Mouse (Mus musculus): ENCODE data around the gene Ccr9. TPM values are rescaled to one million over a fixed set of nuclear protein-coding genes. Genes with fewer than 3 reads are reported as not detected.

The Ccr9 gene
- total and polyA plus RNA-seq, 3 experiments, result 0.04 to 0.09 TPM; not detected in 1

DNA sequence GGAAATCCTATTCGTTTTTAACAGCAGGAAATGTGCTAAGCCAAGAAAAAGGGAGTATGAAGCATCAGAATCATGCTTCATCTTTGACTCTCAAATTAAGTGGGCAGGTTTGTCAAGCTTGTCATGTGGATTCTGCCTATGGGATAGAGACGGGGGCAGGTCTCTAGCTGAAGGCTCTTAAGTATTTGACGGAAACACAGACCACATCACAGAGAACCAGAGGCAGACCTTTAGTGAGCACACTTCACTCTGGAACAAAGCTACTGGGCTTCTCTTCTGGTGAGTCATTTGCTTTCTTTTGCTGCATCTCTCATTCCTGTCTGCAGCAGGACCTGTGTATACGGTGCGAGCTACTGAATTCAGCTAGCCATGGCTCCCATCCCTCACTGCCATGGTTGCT is 128.0 kb downstream of the Ccr9 start, which contains the start of gene Cxcr6:
Gene Cxcr6, plus strand, starts transcription at position 209 of the 400 bp plus-strand sequence.
- Histone ChIP-seq H3K4me3 (replicated peaks in 1 of 3; ENCODE audit: low read depth in 2 of 3, low read length in 2 of 3, poor library complexity in 1 of 3) (no peak within 1 kb of the TSS), H3K9ac (ENCODE audit: insufficient read depth, low read depth) (no peak within 1 kb of the TSS), H3K79me2 (replicated peaks; ENCODE audit: control insufficient read depth, extremely low read depth, insufficient read depth, poor library complexity, severe bottlenecking) (no peaks in the 10 kb centered on the region), H3K27me3 (replicated peaks) (no peaks in the 10 kb centered on the region), H3K4me2 (ENCODE audit: insufficient read depth, low read depth, poor library complexity, severe bottlenecking) (no peak within 1 kb of the TSS), H3K4me1 (ENCODE audit: control insufficient read depth in 1 of 2, insufficient read depth in 2 of 2) (peaks cover 0 to 9% of the 10 kb centered on the region in 2 experiments; a peak in 1 of 4 replicates), H3K27ac (ENCODE audit: insufficient read depth, low read depth) (no peak within 1 kb of the TSS), H3K9me3 (replicated peaks; ENCODE audit: low read length) (no peaks in the 10 kb centered on the region), H3K36me3 (replicated peaks in 1 of 2; ENCODE audit: control insufficient read depth in 1 of 2, insufficient read depth in 1 of 2, low read length in 1 of 2) (peaks cover 61 to 86% of the 10 kb centered on the region in 2 experiments)
- no peak for TF ChIP-seq ELF1 (IDR thresholded peaks at IDR 0.05; ENCODE audit: low read depth, low read length)
- no peak for TF ChIP-seq MXI1 (IDR thresholded peaks at IDR 0.05; ENCODE audit: low read depth, low read length)
- TF ChIP-seq TBP (conservative IDR thresholded peaks at IDR 0.05; ENCODE audit: low read depth, low read length), result no peak
- TF ChIP-seq POLR2A (IDR thresholded peaks at IDR 0.05; ENCODE audit: low read depth, low read length), result no peak
- in situ Hi-C loops (cut with MboI; ENCODE audit: low pct_ligation_motif_present, low pct_unique_long_range_greater_than_20kb, low sequenced_read_pairs), result no loop called here
- DNase-seq (ENCODE audit: extremely low read depth), result peak; percentile 13
- dilution Hi-C loops (cut with MboI; ENCODE audit: extremely low pct_ligation_motif_present, extremely low pct_unique_long_range_greater_than_20kb, low sequenced_read_pairs), result no loop called here

DNA sequence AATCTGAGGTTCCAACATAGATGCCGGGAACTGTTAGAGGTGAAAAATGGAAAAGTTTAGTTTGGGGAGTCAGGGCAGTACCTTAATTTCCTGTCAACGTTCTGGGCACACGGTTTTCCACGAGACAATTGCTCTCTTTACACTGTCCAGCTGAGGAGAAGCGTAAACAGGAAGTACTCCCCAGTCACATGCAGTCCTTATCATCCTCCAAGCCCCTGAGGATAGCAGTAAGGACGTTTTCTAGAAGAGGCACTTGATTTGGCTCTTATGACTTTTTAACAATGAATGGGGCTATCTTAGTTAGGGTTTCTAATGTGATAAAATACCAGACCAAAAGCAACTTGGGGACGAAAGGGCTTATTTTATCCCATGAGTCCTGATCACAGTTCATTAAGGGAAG is 130.3 kb downstream of the Ccr9 start:
- Histone ChIP-seq H3K27ac (ENCODE audit: insufficient read depth, low read depth) (no peak overlapping the region), H3K9ac (ENCODE audit: insufficient read depth, low read depth) (no peak overlapping the region), H3K9me3 (replicated peaks; ENCODE audit: low read length) (no peaks in the 10 kb centered on the region), H3K4me1 (ENCODE audit: control insufficient read depth in 1 of 2, insufficient read depth in 2 of 2) (peaks cover 0 to 9% of the 10 kb centered on the region in 2 experiments; a peak in 1 of 4 replicates), H3K36me3 (replicated peaks in 1 of 2; ENCODE audit: control insufficient read depth in 1 of 2, insufficient read depth in 1 of 2, low read length in 1 of 2) (peaks cover 61 to 89% of the 10 kb centered on the region in 2 experiments), H3K4me3 (replicated peaks in 1 of 3; ENCODE audit: low read depth in 2 of 3, low read length in 2 of 3, poor library complexity in 1 of 3) (no peak overlapping the region), H3K4me2 (ENCODE audit: insufficient read depth, low read depth, poor library complexity, severe bottlenecking) (no peak overlapping the region), H3K27me3 (replicated peaks) (no peaks in the 10 kb centered on the region), H3K79me2 (replicated peaks; ENCODE audit: control insufficient read depth, extremely low read depth, insufficient read depth, poor library complexity, severe bottlenecking) (no peaks in the 10 kb centered on the region)
- dilution Hi-C loops (cut with MboI; ENCODE audit: extremely low pct_ligation_motif_present, extremely low pct_unique_long_range_greater_than_20kb, low sequenced_read_pairs) (no loop called here), in situ Hi-C loops (cut with MboI; ENCODE audit: low pct_ligation_motif_present, low pct_unique_long_range_greater_than_20kb, low sequenced_read_pairs) (no loop called here)
- no peak for TF ChIP-seq EP300 (IDR thresholded peaks at IDR 0.05; ENCODE audit: low read length)
- TF ChIP-seq ZKSCAN1 (IDR thresholded peaks at IDR 0.05; ENCODE audit: borderline replicate concordance, low read depth, low read length), result no peak
- no peak for TF ChIP-seq ZC3H11A (IDR thresholded peaks at IDR 0.05; ENCODE audit: low read depth, low read length)
- no peak for TF ChIP-seq JUN (IDR thresholded peaks at IDR 0.05; ENCODE audit: insufficient read depth, low read depth, low read length)
- no peak for TF ChIP-seq SMC3 (IDR thresholded peaks at IDR 0.05; ENCODE audit: low read depth, low read length)
- no peak for TF ChIP-seq MAZ (IDR thresholded peaks at IDR 0.05; ENCODE audit: low read depth, low read length)
- no peak for TF ChIP-seq RAD21 (IDR thresholded peaks at IDR 0.05; ENCODE audit: low read depth, low read length)
- TF ChIP-seq CHD2 (IDR thresholded peaks at IDR 0.05; ENCODE audit: low read length), result no peak
- no peak for TF ChIP-seq HCFC1 (IDR thresholded peaks at IDR 0.05; ENCODE audit: low read depth, low read length)
- TF ChIP-seq JUND (conservative IDR thresholded peaks at IDR 0.05; ENCODE audit: low read depth, low read length), result no peak
- no peak for TF ChIP-seq GABPA (IDR thresholded peaks at IDR 0.05; ENCODE audit: insufficient replicate concordance, low read depth, low read length)
- no peak for TF ChIP-seq NRF1 (IDR thresholded peaks at IDR 0.05; ENCODE audit: low read depth, low read length)
- TF ChIP-seq TCF12 (IDR thresholded peaks at IDR 0.05; ENCODE audit: low read depth, low read length), result no peak
- TF ChIP-seq USF2 (conservative IDR thresholded peaks at IDR 0.05; ENCODE audit: low read depth, low read length), result no peak
- TF ChIP-seq ELF1 (IDR thresholded peaks at IDR 0.05; ENCODE audit: low read depth, low read length), result no peak
- no peak for DNase-seq (ENCODE audit: extremely low read depth)
